Mouse (Mus musculus): ENCODE data around the gene Hsdl2. TPM values are rescaled to one million over a fixed set of nuclear protein-coding genes. Genes with fewer than 3 reads are reported as not detected.

Gene Hsdl2
- polyA plus RNA-seq, 1 experiment, result 22.2 TPM

DNA sequence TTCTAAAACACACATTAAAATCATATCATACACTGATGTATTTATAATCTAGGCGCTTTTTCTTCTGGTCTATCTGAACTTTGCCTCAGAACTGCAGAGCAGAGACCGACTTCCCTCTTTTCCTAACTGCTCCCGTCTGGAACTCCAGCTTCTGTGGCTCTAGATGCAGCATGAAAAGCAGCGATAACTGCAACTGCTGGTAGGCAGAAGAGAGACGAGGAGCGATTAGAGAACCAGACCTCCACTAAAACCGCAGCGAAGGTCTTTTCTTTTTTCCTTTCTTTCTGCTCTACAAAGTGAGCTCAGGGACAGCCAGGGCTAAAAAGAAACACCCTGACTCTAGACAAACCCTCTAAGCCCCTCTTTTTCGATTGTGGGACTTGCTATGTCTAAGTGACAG lies 48.8 kb downstream of the Hsdl2 start:
- H3K36me3 ChIP-seq (ENCODE audit: control insufficient read depth, insufficient read depth, low read length), result no peaks in the 10 kb centered on the region
- no peak for DNase-seq
- TF ChIP-seq CTCF (IDR thresholded peaks at IDR 0.05; ENCODE audit: borderline replicate concordance, control insufficient read depth, extremely low read depth, insufficient read depth, low read length, poor library complexity) (no peak), POLR2A (IDR thresholded peaks at IDR 0.05; ENCODE audit: control insufficient read depth, extremely low read depth, insufficient read depth, low read length, poor library complexity) (no peak)
- no peak overlapping the region for H3K27ac ChIP-seq (ENCODE audit: control insufficient read depth, insufficient read depth, low read length)
- no peak overlapping the region for H3K4me3 ChIP-seq (ENCODE audit: control insufficient read depth, insufficient read depth, low read length)
- WGBS, result 79% methylated on average over 9 of the region's 9 CpGs
- H3K27me3 ChIP-seq (ENCODE audit: control insufficient read depth, insufficient read depth, low read length), result no peaks in the 10 kb centered on the region
- H3K4me1 ChIP-seq (replicated peaks; ENCODE audit: control insufficient read depth, insufficient read depth, low read length), result no peaks in the 10 kb centered on the region

DNA sequence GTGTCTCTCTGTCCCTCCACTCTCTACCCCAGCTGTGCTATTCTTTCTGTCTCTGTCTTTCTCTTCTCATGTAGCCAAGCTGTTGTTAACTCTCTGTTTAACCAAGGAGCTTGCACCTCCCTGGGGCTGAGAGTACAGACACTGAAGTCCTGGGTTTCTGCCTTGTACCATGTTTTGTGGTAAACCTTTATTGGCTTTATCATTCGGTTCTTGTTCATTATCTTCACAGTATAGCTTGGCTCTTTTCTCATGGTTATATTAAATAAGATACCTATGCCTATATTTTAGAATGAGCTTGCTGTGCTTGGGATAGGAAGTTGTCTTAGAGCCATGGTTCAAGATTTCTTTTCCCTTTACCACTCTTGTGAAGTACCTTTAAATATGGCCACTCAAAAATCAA lies 53.2 kb downstream of the Hsdl2 start:
- DNase-seq, result no peak
- TF ChIP-seq POLR2A (IDR thresholded peaks at IDR 0.05; ENCODE audit: control insufficient read depth, extremely low read depth, insufficient read depth, low read length, poor library complexity) (no peak), CTCF (IDR thresholded peaks at IDR 0.05; ENCODE audit: borderline replicate concordance, control insufficient read depth, extremely low read depth, insufficient read depth, low read length, poor library complexity) (no peak)
- WGBS, result 85% methylated on average over 1 of the region's 1 CpGs

GRCm38 (mm10) chr4:59639163-59639562 lies 57.8 kb downstream of the Hsdl2 start:
- no peak for DNase-seq
- H3K4me1 ChIP-seq (replicated peaks; ENCODE audit: control insufficient read depth, insufficient read depth, low read length), result 0 out of 2 replicates have a peak, but pooled peaks cover 2% of the 10 kb centered on the region
- H3K4me3 ChIP-seq (ENCODE audit: control insufficient read depth, insufficient read depth, low read length), result no peak overlapping the region
- H3K27me3 ChIP-seq (ENCODE audit: control insufficient read depth, insufficient read depth, low read length), result no peaks in the 10 kb centered on the region
- H3K36me3 ChIP-seq (ENCODE audit: control insufficient read depth, insufficient read depth, low read length), result no peaks in the 10 kb centered on the region
- TF ChIP-seq POLR2A (IDR thresholded peaks at IDR 0.05; ENCODE audit: control insufficient read depth, extremely low read depth, insufficient read depth, low read length, poor library complexity), result no peak
- no peak for TF ChIP-seq CTCF (IDR thresholded peaks at IDR 0.05; ENCODE audit: borderline replicate concordance, control insufficient read depth, extremely low read depth, insufficient read depth, low read length, poor library complexity)
- H3K27ac ChIP-seq (ENCODE audit: control insufficient read depth, insufficient read depth, low read length), result no peak overlapping the region

More for the DNA sequence above, 53.2 kb downstream of the Hsdl2 start:
- Histone ChIP-seq H3K27me3 (ENCODE audit: control insufficient read depth, insufficient read depth, low read length) (no peaks in the 10 kb centered on the region), H3K27ac (ENCODE audit: control insufficient read depth, insufficient read depth, low read length) (no peak overlapping the region), H3K4me1 (replicated peaks; ENCODE audit: control insufficient read depth, insufficient read depth, low read length) (no peaks in the 10 kb centered on the region), H3K36me3 (ENCODE audit: control insufficient read depth, insufficient read depth, low read length) (no peaks in the 10 kb centered on the region), H3K4me3 (ENCODE audit: control insufficient read depth, insufficient read depth, low read length) (no peak overlapping the region)

GRCm38 (mm10) chr4:59640720-59641119 lies 59.4 kb downstream of the Hsdl2 start:
- 97% methylated on average over 2 of the region's 2 CpGs for WGBS
- no peak overlapping the region for H3K27ac ChIP-seq (ENCODE audit: control insufficient read depth, insufficient read depth, low read length)
- H3K36me3 ChIP-seq (ENCODE audit: control insufficient read depth, insufficient read depth, low read length), result no peaks in the 10 kb centered on the region
- H3K27me3 ChIP-seq (ENCODE audit: control insufficient read depth, insufficient read depth, low read length), result no peaks in the 10 kb centered on the region
- H3K4me3 ChIP-seq (ENCODE audit: control insufficient read depth, insufficient read depth, low read length), result no peak overlapping the region
- DNase-seq, result no peak
- TF ChIP-seq POLR2A (IDR thresholded peaks at IDR 0.05; ENCODE audit: control insufficient read depth, extremely low read depth, insufficient read depth, low read length, poor library complexity) (no peak), CTCF (IDR thresholded peaks at IDR 0.05; ENCODE audit: borderline replicate concordance, control insufficient read depth, extremely low read depth, insufficient read depth, low read length, poor library complexity) (no peak)
- 0 out of 2 replicates have a peak, but pooled peaks cover 2% of the 10 kb centered on the region for H3K4me1 ChIP-seq (replicated peaks; ENCODE audit: control insufficient read depth, insufficient read depth, low read length)

DNA sequence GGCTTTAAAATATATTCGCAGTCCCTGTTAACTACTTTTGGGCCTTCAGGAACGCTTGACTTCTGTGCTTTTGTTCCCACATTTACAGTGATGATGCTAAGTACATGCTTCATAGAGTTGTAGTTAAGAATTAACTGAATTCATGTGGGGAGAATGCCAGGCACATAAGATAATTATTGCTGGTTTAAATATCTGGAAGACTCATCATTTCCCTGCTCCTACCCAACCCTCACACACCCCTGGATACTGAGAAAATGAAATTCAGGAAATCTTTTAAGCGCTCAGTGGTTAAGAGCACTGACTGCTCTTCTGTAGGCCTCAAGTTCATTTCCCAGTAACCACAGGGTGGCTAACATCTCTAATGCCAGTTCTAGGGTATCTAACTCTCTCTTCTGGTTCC lies 60.7 kb downstream of the Hsdl2 start:
- no peaks in the 10 kb centered on the region for H3K36me3 ChIP-seq (ENCODE audit: control insufficient read depth, insufficient read depth, low read length)
- no peak overlapping the region for H3K4me3 ChIP-seq (ENCODE audit: control insufficient read depth, insufficient read depth, low read length)
- TF ChIP-seq CTCF (IDR thresholded peaks at IDR 0.05; ENCODE audit: borderline replicate concordance, control insufficient read depth, extremely low read depth, insufficient read depth, low read length, poor library complexity) (no peak), POLR2A (IDR thresholded peaks at IDR 0.05; ENCODE audit: control insufficient read depth, extremely low read depth, insufficient read depth, low read length, poor library complexity) (no peak)
- no peaks in the 10 kb centered on the region for H3K27me3 ChIP-seq (ENCODE audit: control insufficient read depth, insufficient read depth, low read length)
- 0 out of 2 replicates have a peak, but pooled peaks cover 2% of the 10 kb centered on the region for H3K4me1 ChIP-seq (replicated peaks; ENCODE audit: control insufficient read depth, insufficient read depth, low read length)
- H3K27ac ChIP-seq (ENCODE audit: control insufficient read depth, insufficient read depth, low read length), result no peak overlapping the region
- no peak for DNase-seq
- WGBS, result 90% methylated on average over 3 of the region's 3 CpGs

GRCm38 (mm10) chr4:59642657-59643056 lies 61.3 kb downstream of the Hsdl2 start:
- H3K4me3 ChIP-seq (ENCODE audit: control insufficient read depth, insufficient read depth, low read length), result no peak overlapping the region
- H3K4me1 ChIP-seq (replicated peaks; ENCODE audit: control insufficient read depth, insufficient read depth, low read length), result 0 out of 2 replicates have a peak, but pooled peaks cover 2% of the 10 kb centered on the region
- no peak for DNase-seq
- H3K27me3 ChIP-seq (ENCODE audit: control insufficient read depth, insufficient read depth, low read length), result no peaks in the 10 kb centered on the region
- TF ChIP-seq CTCF (IDR thresholded peaks at IDR 0.05; ENCODE audit: borderline replicate concordance, control insufficient read depth, extremely low read depth, insufficient read depth, low read length, poor library complexity), result no peak
- H3K27ac ChIP-seq (ENCODE audit: control insufficient read depth, insufficient read depth, low read length), result no peak overlapping the region
- 93% methylated on average over 2 of the region's 2 CpGs for WGBS
- no peaks in the 10 kb centered on the region for H3K36me3 ChIP-seq (ENCODE audit: control insufficient read depth, insufficient read depth, low read length)

DNA sequence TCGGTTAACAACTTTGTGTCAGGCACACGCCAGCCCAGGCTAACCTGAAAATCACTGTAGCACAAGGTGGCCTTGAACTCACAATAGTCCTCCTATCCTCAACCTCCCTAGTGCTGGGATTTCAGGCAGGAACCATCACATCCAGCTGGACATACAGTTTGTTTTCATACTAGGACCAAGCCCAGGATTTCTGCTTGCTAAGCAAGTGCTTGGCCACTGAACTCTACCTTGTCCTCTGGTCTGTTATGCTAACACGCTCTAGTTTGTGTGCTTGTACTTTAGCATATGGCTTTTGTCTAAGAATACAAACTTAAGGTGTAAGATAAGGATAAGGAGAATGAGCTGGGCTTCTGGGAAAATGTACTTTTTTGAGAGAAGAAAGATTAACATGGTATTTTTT lies 63.1 kb downstream of the Hsdl2 start:
- H3K27me3 ChIP-seq (ENCODE audit: control insufficient read depth, insufficient read depth, low read length), result no peaks in the 10 kb centered on the region
- 92% methylated on average over 3 of the region's 3 CpGs for WGBS
- TF ChIP-seq POLR2A (IDR thresholded peaks at IDR 0.05; ENCODE audit: control insufficient read depth, extremely low read depth, insufficient read depth, low read length, poor library complexity) (no peak), CTCF (IDR thresholded peaks at IDR 0.05; ENCODE audit: borderline replicate concordance, control insufficient read depth, extremely low read depth, insufficient read depth, low read length, poor library complexity) (no peak)
- 0 out of 2 replicates have a peak, but pooled peaks cover 2% of the 10 kb centered on the region for H3K4me1 ChIP-seq (replicated peaks; ENCODE audit: control insufficient read depth, insufficient read depth, low read length)
- no peak overlapping the region for H3K27ac ChIP-seq (ENCODE audit: control insufficient read depth, insufficient read depth, low read length)
- H3K36me3 ChIP-seq (ENCODE audit: control insufficient read depth, insufficient read depth, low read length), result no peaks in the 10 kb centered on the region
- DNase-seq, result no peak
- H3K4me3 ChIP-seq (ENCODE audit: control insufficient read depth, insufficient read depth, low read length), result no peak overlapping the region

Measured in thymus, adult 2 months (tissue).